ENCODE assay signal across 25 mouse cellular contexts in the genomic region with DNA sequence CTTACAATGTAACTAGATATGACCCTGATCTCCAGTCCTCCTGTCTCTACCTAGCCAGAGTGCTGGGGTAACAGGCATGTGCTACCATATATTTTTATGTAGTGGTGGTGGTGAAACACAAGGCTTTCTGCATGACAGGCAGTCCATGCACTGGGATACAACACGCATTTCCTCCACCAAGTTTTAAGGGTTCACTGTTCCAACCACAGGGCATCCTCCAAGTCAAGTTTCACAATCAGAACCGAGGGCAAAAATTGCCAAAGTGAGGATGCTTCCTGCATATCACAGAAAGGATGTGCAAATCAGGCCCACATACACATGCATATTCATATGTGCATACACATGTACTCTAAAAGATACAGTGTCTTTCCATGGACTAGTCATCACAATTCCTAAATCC.
"Had no signal": no experiment of that assay in that cellular context is flagged by ENCODE, and none has a peak within 500 bp of the region (broad histone marks: within the 10 kb centered on the region; RNA-seq: fewer than 3 reads in every experiment).

No protein-coding gene starts in this region.

- DNase-seq: gastrocnemius, postnatal 14 days; gastrocnemius, postnatal 36 days; heart, adult 2 months; heart, postnatal 10 days; heart, postnatal 4 days; kidney, adult 18-20 months; kidney, adult 8-10 months; kidney, postnatal 10 days; kidney, postnatal 25 days; kidney, postnatal 4 days; liver; liver, embryonic 13.5 days had no signal

- H3K9ac ChIP-seq: heart, embryonic 12.5 days; hindbrain, embryonic 12.5 days; hindbrain, embryonic 14.5 days; intestine, embryonic 15.5 days; limb, embryonic 12.5 days; liver, embryonic 13.5 days had no signal

- H3K27me3 ChIP-seq: heart, embryonic 12.5 days; hindbrain, embryonic 12.5 days; intestine, embryonic 15.5 days; limb, embryonic 12.5 days; liver, embryonic 13.5 days had no signal

- H3K4me3 ChIP-seq: heart, adult 2 months; heart, embryonic 10.5 days; heart, embryonic 12.5 days; hindbrain, embryonic 10.5 days; hindbrain, embryonic 12.5 days; intestine, embryonic 15.5 days; left cerebral cortex, adult 2 months; limb, embryonic 10.5 days; limb, embryonic 12.5 days; liver, embryonic 13.5 days had no signal

- H3K4me2 ChIP-seq: heart, embryonic 12.5 days; hindbrain, embryonic 12.5 days; hindbrain, embryonic 14.5 days; intestine, embryonic 15.5 days; limb, embryonic 12.5 days; liver, embryonic 11.5 days; liver, embryonic 13.5 days had no signal

- H3K36me3 ChIP-seq: heart, embryonic 10.5 days; heart, embryonic 12.5 days; hindbrain, embryonic 10.5 days; hindbrain, embryonic 12.5 days; intestine, embryonic 15.5 days; limb, embryonic 10.5 days; liver, embryonic 13.5 days had no signal

- H3K4me1 ChIP-seq: heart, embryonic 10.5 days; heart, embryonic 12.5 days; hindbrain, embryonic 10.5 days; hindbrain, embryonic 12.5 days; intestine, embryonic 15.5 days; liver, embryonic 13.5 days had no signal

- H3K9me3 ChIP-seq: heart, embryonic 10.5 days; heart, embryonic 12.5 days; hindbrain, embryonic 10.5 days; hindbrain, embryonic 12.5 days; intestine, embryonic 15.5 days; limb, embryonic 10.5 days; limb, embryonic 12.5 days; liver, embryonic 13.5 days had no signal

- H3K27ac ChIP-seq: heart, adult 2 months; heart, embryonic 10.5 days; hindbrain, embryonic 10.5 days; hindbrain, embryonic 12.5 days; hindbrain, embryonic 14.5 days; intestine, embryonic 15.5 days; left cerebral cortex, adult 2 months; limb, embryonic 10.5 days; limb, embryonic 12.5 days; liver, embryonic 13.5 days had no signal

- ATAC-seq: hindbrain, embryonic 16.5 days; inflammation-experienced regulatory T-cells, adult 6 months; intestine, embryonic 15.5 days; intestine, postnatal 0 days had no signal
